Mouse (Mus musculus): ENCODE results near the gene Pglyrp4.
"Not testable (repeated sequence)": the region's sequence is repeated elsewhere in the genome, so short reads cannot be mapped to it uniquely, and the experiment has no call there.

Pglyrp4 gene

DNA sequence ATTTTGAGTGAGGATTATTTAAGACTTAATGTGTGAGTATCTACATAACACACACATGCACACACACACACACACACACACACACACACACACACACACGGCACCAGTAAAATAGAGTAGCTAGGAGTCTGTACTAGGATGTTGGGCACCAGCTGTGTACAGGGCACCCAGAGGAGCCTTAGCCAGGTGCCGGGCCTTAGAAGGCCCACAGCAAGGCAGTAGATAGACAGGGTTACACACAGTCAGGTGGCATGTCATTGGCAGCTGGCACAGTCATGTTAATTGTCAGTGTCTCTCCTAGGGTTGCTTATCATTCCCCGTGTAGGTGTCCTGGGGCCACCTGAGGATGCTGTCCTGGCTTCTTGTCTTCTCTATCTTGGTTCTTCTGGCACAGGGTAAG lies at the start of gene Pglyrp4:
Gene Pglyrp4, plus strand, starts transcription at position 301 of the 400 bp plus-strand sequence.
- no peak for DNase-seq

DNA sequence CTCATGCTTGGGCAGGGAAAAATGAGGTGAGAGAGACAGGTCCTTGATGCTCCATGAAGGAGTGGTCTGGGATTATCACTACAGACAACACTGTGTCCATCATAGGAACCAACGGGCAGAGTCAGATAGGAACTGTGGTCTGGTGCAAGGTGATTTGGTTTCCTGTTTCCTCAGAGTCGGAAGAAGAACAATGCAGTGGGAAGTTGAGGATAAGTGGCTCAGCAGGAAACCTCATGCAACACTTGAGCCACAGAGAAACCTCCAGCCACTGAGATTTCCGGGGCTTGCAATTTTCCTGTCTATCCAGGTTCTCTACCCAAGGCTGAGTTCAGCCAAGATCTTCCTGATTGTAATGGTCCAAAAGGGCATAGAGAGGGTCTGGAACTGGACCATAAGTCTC lies 48.0 kb upstream of the Pglyrp4 start:
- DNase-seq: no peak

GRCm38 (mm10) chr3:90683929-90684328 lies 42.8 kb upstream of the Pglyrp4 start:
- no peak for DNase-seq

DNA sequence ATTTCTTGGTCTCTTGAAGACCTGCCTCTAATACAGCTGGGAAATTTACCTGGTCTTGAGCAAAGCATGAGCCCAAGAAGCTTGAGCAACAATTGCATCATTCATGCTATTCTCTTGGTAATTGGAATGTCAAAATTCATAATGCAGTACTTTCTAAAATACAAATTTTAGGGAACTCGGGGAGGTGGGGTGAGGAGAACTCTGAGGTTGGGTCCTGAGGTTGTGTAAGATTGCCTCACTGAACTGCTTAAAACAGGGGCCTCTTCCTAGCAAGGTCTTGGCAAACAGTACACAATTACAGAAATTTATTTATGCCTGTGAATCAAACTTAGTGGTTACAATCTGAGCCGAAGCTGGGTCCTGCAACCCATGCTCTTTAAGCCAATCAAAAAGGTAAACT lies 39.9 kb upstream of the Pglyrp4 start:
- no peak for DNase-seq

DNA sequence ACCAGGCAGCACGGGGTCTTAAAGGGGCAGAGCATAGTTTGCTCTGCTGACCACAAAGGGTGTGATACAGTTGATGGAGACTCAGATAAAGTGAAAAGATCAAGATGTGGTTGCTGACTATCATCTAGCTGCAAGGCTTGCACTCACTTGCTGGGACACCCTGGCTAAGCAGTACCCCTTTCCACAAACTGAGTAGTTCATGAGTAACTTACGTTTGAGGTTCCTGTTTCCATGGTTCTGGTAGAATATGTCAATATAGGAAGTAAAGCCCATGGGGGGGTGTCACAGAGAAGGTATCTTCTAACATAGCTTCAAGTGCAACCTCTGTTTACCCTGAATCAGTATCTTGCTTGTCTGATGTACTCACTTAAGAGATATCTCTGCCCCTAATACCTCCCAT lies 33.2 kb upstream of the Pglyrp4 start:
- DNase-seq: no peak

GRCm38 (mm10) chr3:90695613-90696012 lies 31.1 kb upstream of the Pglyrp4 start, which contains the start of gene S100a9:
S100a9 (minus strand) TSS chr3:90695721.
- DNase-seq: no peak

DNA sequence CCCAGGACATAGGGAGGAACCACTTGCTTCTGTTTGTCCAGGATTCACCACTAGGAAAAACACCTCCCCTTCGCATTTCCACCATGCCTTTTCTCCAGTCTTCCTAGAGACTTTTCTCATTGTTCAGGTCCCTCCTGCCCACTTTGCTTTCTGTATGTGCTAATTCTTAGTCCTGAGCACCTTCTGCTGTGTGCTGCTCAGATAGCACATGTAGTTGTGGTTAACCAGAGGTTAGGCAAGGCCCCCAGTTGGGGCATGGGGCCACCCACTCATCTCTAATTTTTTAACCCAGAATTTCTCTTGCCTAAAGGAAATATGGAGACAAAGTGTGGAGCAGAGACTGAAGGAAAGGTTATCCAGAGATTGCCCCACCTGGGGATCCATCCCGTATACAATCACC lies 24.5 kb upstream of the Pglyrp4 start:
- DNase-seq: no peak

DNA sequence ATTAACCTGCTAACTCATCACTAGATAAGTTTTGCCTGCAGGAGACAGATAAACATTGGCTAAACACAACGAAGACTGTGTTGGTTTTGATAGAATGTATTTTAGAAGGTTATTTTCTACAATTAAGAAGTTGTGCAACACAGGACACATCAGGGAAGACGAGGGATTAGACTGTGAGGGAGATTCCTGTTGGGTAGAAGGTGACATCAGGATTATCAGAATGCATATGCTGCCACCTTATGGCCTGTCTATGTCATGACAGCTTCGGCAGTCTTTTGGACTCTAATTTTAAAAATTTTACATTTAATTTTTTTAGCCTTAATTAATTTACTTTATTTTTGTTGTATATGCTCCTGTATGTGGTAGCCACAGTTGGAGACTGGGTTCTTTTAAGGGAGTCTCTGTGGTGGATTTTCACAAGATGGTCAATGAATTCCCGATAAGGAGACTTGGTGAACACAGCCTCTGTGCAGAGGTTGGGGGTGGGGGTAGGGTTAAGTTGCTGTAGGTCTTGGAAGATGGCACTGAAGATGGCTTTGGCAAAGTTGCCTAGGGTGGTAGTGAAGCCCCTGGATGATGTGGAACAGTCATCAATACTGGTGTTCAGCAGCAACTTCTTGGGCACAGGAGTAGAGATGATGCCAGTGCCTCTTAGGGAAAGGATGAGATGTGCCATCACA lies 18.0 kb upstream of the Pglyrp4 start:
- peak in 1 of 2 experiments; percentile 4 for DNase-seq

DNA sequence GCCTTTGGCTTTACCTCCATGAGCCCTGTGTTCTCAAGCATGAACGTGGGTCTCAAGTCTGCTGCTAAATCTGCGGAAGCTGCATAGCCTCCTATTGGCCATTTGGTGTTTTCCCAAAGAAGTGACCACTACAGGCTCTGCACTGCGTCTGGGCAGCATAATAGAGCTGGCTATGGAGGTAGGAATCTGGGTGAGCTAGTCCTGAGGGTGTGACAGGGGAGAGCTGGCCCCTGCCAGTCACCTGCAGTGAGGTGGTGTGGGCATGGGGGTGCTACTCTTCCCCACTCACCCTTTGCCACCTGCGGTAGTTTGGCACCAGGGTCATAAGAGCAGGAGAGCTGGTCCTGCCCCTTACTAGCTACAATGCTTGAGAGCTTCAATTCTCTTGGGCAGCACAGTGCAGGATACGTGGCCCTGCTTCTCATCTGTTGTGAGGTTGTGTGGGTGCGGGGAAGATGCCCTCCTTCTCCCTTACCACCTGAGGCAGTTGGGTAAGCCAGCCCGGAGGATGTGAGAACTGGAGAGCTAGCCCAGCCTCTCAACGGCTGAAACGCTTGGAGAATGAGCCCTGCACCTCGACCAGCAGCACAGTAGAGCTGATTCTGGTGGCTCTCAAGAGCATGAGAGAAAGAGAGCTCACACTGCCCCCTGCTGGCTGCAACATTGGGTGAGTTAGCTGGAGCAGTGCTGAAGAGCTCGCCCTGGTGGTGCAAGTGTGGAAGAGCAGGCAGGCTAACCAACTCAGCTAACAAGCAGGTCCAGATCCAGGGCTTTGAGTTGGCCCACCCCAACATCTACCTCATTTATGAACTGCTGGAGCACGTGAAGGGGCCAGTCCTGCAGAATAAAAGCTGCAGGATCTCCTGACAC lies 16.9 kb upstream of the Pglyrp4 start:
- peak; percentile 63 to 90 for DNase-seq

DNA sequence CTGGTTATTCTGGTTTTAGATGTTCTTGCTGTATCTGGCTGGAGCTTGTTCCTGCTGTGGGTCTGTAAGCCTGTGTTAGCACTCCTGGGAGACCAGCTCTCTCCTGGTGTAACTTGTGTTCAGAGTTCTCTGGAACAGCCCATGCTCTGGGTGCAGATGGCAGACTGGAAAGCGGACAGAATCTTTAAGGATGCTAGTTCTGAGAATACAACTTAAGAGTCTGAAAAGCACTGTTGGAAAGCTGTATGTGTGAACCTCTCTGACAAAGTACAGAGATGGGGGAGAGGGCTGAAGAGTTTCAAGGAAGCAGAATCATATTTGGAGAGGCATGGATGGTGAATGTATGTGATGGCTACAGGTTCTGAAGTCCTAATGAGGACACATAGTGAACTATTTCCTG lies 23.0 kb downstream of the Pglyrp4 start:
- DNase-seq: no peak

GRCm38 (mm10) chr3:90777776-90778175 lies 51.1 kb downstream of the Pglyrp4 start, which contains the start of gene Gm5849:
Gm5849 (minus strand) TSS chr3:90777876.
- not testable (repeated sequence) for DNase-seq

Data from kidney, adult 8-10 months (tissue).